Comparison of ENCODE assay signal across 8 mouse cellular contexts in genomic region chr8:70753151-70753550, GRCm38 (mm10). TPM values are rescaled to one million over a fixed set of nuclear protein-coding genes. Genes with fewer than 3 reads are reported as not detected.
DNase-seq lines count a peak whose midpoint lies in the region; ATAC-seq and TF ChIP-seq lines count a peak whose summit lies in the region.

No protein-coding gene starts in this region.

- peaks cover 7% of the 10 kb centered on the region for H3K4me1 ChIP-seq in forebrain, postnatal 0 days (ENCODE audit: insufficient read depth)

- peak; percentile 72 for DNase-seq in CD4-positive, CD25-positive, alpha-beta regulatory T cell, adult 2 months (ENCODE audit: low read depth, low spot score)
- peak; percentile 75 for DNase-seq in adrenal gland, adult 8-10 months
- peak; percentile 13 for DNase-seq in forebrain, postnatal 0 days
- peak; percentile 93 for DNase-seq in heart, postnatal 25 days (ENCODE audit: low spot score)
- peak; percentile 73 to 78 for DNase-seq in layer of hippocampus, postnatal 10 days (ENCODE audit: low spot score in 2 of 2)
- peak; percentile 96 for DNase-seq in lung, postnatal 10 days
- DNase-seq in spleen, adult 18-20 months, result peak; percentile 71 to 73

- no peaks in the 10 kb centered on the region for H3K9me3 ChIP-seq in forebrain, postnatal 0 days (ENCODE audit: low read length)

- H3K9ac ChIP-seq in forebrain, postnatal 0 days, result no peak overlapping the region

- H3K36me3 ChIP-seq in forebrain, postnatal 0 days (ENCODE audit: insufficient read depth), result peaks cover 24% of the 10 kb centered on the region

- 36% methylated on average over 21 of the region's 21 CpGs for WGBS in forebrain, postnatal 0 days

- ATAC-seq in forebrain, postnatal 0 days, result no peak
- no peak for ATAC-seq in megakaryocyte-erythroid progenitor cell, adult 5-6 weeks (replicated peaks; ENCODE audit: low FRiP score, low TSS enrichment, poor library complexity, severe bottlenecking)

- H3K27ac ChIP-seq in forebrain, postnatal 0 days (ENCODE audit: low read depth, low read length), result peak overlapping the region; percentile 10; the same call in 1 of the 2 replicates

- TF ChIP-seq CTCF in forebrain, postnatal 0 days (IDR thresholded peaks at IDR 0.05; ENCODE audit: low read depth), result no peak

- no peak overlapping the region for H3K4me2 ChIP-seq in forebrain, postnatal 0 days (ENCODE audit: low read depth)

- no peaks in the 10 kb centered on the region for H3K27me3 ChIP-seq in forebrain, postnatal 0 days (ENCODE audit: insufficient read depth, low read length)

- intact Hi-C loops in heart, postnatal 25 days (cut with DNase I), result no loop called here

- H3K4me3 ChIP-seq in forebrain, postnatal 0 days (ENCODE audit: low read depth, low read length), result no peak overlapping the region

RNA-seq across cellular contexts. Expression of gene Rab3a, which starts 1.3 kb away (rescaled TPM):
- total RNA-seq in adrenal gland, adult 8-10 months (2022), result 10 to 100 TPM; 59.6 to 90.1 (median 74.4) TPM
- 450 and 499 TPM in 2 replicates for total RNA-seq in forebrain, postnatal 0 days (2014; rRNA removed)
- 632 and 673 TPM in 2 replicates for polyA plus RNA-seq in forebrain, postnatal 0 days (2015; fragmentation: Nextera tagmentation; extraction: Ambion mirVana)
- total RNA-seq in heart, postnatal 25 days (2021), result 10 to 100 TPM; 49.7 to 57.6 TPM
- total RNA-seq in layer of hippocampus, postnatal 10 days (2021), result 100 to 1,000 TPM; 584 to 714 TPM
- total RNA-seq in megakaryocyte-erythroid progenitor cell, adult 5-6 weeks (2014; fragmentation: Nextera tagmentation), result 1.8 and 7.0 TPM in 2 replicates
- 1.2 and 2.8 TPM in 2 replicates for total RNA-seq in megakaryocyte-erythroid progenitor cell, adult 5-6 weeks (2017)

RNA-seq across cellular contexts. Expression of gene Mpv17l2, which starts 7.6 kb away (rescaled TPM):
- total RNA-seq in adrenal gland, adult 8-10 months (2022), result 100 to 1,000 TPM; 106 to 166 (median 126) TPM
- 33.7 and 39.9 TPM in 2 replicates for total RNA-seq in forebrain, postnatal 0 days (2014; rRNA removed)
- polyA plus RNA-seq in forebrain, postnatal 0 days (2015; fragmentation: Nextera tagmentation; extraction: Ambion mirVana), result 60.4 and 61.9 TPM in 2 replicates
- 10 to 100 TPM; 26.7 to 28.0 TPM for total RNA-seq in heart, postnatal 25 days (2021)
- total RNA-seq in layer of hippocampus, postnatal 10 days (2021), result 10 to 100 TPM; 45.3 to 49.9 TPM
- 58.3 and 111 TPM in 2 replicates for total RNA-seq in megakaryocyte-erythroid progenitor cell, adult 5-6 weeks (2014; fragmentation: Nextera tagmentation)
- total RNA-seq in megakaryocyte-erythroid progenitor cell, adult 5-6 weeks (2017), result 4.3 and 17.6 TPM in 2 replicates

RNA-seq across cellular contexts. Expression of gene Pik3r2, which starts 23.4 kb away (rescaled TPM):
- 10 to 100 TPM; 44.0 to 73.8 (median 57.9) TPM for total RNA-seq in adrenal gland, adult 8-10 months (2022)
- 160 and 170 TPM in 2 replicates for total RNA-seq in forebrain, postnatal 0 days (2014; rRNA removed)
- polyA plus RNA-seq in forebrain, postnatal 0 days (2015; fragmentation: Nextera tagmentation; extraction: Ambion mirVana), result 147 and 153 TPM in 2 replicates
- total RNA-seq in heart, postnatal 25 days (2021), result 10 to 100 TPM; 21.8 to 25.5 TPM
- total RNA-seq in layer of hippocampus, postnatal 10 days (2021), result 100 to 1,000 TPM; 170 to 174 TPM
- total RNA-seq in megakaryocyte-erythroid progenitor cell, adult 5-6 weeks (2014; fragmentation: Nextera tagmentation), result 30.7 and 51.4 TPM in 2 replicates
- 29.2 and 33.9 TPM in 2 replicates for total RNA-seq in megakaryocyte-erythroid progenitor cell, adult 5-6 weeks (2017)

RNA-seq across cellular contexts. Expression of gene Pde4c, which starts 29.6 kb away (rescaled TPM):
- under 1 TPM; 0.26 to 0.86 (median 0.30) TPM for total RNA-seq in adrenal gland, adult 8-10 months (2022)
- total RNA-seq in forebrain, postnatal 0 days (2014; rRNA removed), result 0.48 and 0.62 TPM in 2 replicates
- 0.10 and 0.23 TPM in 2 replicates for polyA plus RNA-seq in forebrain, postnatal 0 days (2015; fragmentation: Nextera tagmentation; extraction: Ambion mirVana)
- total RNA-seq in heart, postnatal 25 days (2021), result 1 to 10 TPM; 2.5 to 3.7 TPM
- under 1 TPM; 0.51 to 0.64 TPM for total RNA-seq in layer of hippocampus, postnatal 10 days (2021)
- 0.28 TPM in 1 of 2 replicates, not detected in the other for total RNA-seq in megakaryocyte-erythroid progenitor cell, adult 5-6 weeks (2014; fragmentation: Nextera tagmentation)
- total RNA-seq in megakaryocyte-erythroid progenitor cell, adult 5-6 weeks (2017), result not detected in 2 replicates

RNA-seq across cellular contexts. Expression of gene Gm3336, which starts 34.8 kb away (rescaled TPM):
- total RNA-seq in adrenal gland, adult 8-10 months (2022), result not detected
- not detected in 2 replicates for total RNA-seq in forebrain, postnatal 0 days (2014; rRNA removed)
- polyA plus RNA-seq in forebrain, postnatal 0 days (2015; fragmentation: Nextera tagmentation; extraction: Ambion mirVana), result not detected in 2 replicates
- total RNA-seq in heart, postnatal 25 days (2021), result not detected
- not detected for total RNA-seq in layer of hippocampus, postnatal 10 days (2021)
- total RNA-seq in megakaryocyte-erythroid progenitor cell, adult 5-6 weeks (2014; fragmentation: Nextera tagmentation), result not detected in 2 replicates
- not detected in 2 replicates for total RNA-seq in megakaryocyte-erythroid progenitor cell, adult 5-6 weeks (2017)

Comparison
In these comparisons a context has a peak if more than half of its experiments do, and no peak if none do; other contexts are left out.
1. DNase-seq: peak in every context shown above with its lines; median percentile 96 in lung, postnatal 10 days; 93 in heart, postnatal 25 days; 76 in layer of hippocampus, postnatal 10 days; 75 in adrenal gland, adult 8-10 months; 72 in CD4-positive, CD25-positive, alpha-beta regulatory T cell, adult 2 months; 72 in spleen, adult 18-20 months; 13 in forebrain, postnatal 0 days.
2. RNA of gene Rab3a, which starts 1.3 kb away (total RNA-seq): 584 to 714 TPM in layer of hippocampus, postnatal 10 days, 450 to 499 TPM in forebrain, postnatal 0 days, 59.6 to 90.1 TPM in adrenal gland, adult 8-10 months and 49.7 to 57.6 TPM in heart, postnatal 25 days; 1.2 to 7.0 TPM in megakaryocyte-erythroid progenitor cell, adult 5-6 weeks; every median in the first group is over 4 times any median in the second.